Mouse (Mus musculus): ENCODE data around the gene Mfsd11.

GRCm38 (mm10) chr11:116850833-116851477 lies 1.3 kb upstream of the Mfsd11 start:
- TF ChIP-seq CTCF (IDR thresholded peaks at IDR 0.05; ENCODE audit: borderline replicate concordance, insufficient read depth, low read depth, low read length), result no peak
- no peak for TF ChIP-seq POLR2A (IDR thresholded peaks at IDR 0.05; ENCODE audit: borderline replicate concordance, insufficient read depth, low read length)
